Mouse (Mus musculus) spleen, postnatal 36 days (tissue): ENCODE measurements around the gene Cdk8.

Experiments
- DNase-seq, 2 experiments: peaks; one replicate each; pipeline ENCODE4 v3.0.0; 2022; ENCODE audit warnings: low spot score in 2 of 2, mixed read lengths in 1 of 2

Cdk8 gene

GRCm38 (mm10) chr5:146328941-146329340, 97.9 kb downstream of the Cdk8 start:
- DNase-seq = no peak

- no peak for DNase-seq
These were observed 98.5 kb downstream of the Cdk8 start for GRCm38 (mm10) chr5:146329541-146329940.

GRCm38 (mm10) chr5:146330031-146330764, 99.2 kb downstream of the Cdk8 start:
- DNase-seq = peak in 1 of 2 experiments; percentile 25

GRCm38 (mm10) chr5:146330765-146331115, 99.7 kb downstream of the Cdk8 start:
- DNase-seq = no peak

GRCm38 (mm10) chr5:146331131-146331530, 100.1 kb downstream of the Cdk8 start:
- DNase-seq = no peak

- no peak for DNase-seq
These were observed 101.5 kb downstream of the Cdk8 start for GRCm38 (mm10) chr5:146332541-146332940.

- no peak for DNase-seq
These were observed 103.4 kb downstream of the Cdk8 start for GRCm38 (mm10) chr5:146334410-146334809.

GRCm38 (mm10) chr5:146338064-146338463, 107.0 kb downstream of the Cdk8 start:
- no peak for DNase-seq

GRCm38 (mm10) chr5:146340037-146340436, 109.0 kb downstream of the Cdk8 start:
- no peak for DNase-seq

- no peak for DNase-seq
These were observed 114.1 kb downstream of the Cdk8 start for GRCm38 (mm10) chr5:146344911-146345686.

- DNase-seq = no peak
These were observed 116.1 kb downstream of the Cdk8 start for GRCm38 (mm10) chr5:146347081-146347480.

GRCm38 (mm10) chr5:146349183-146349582, 118.2 kb downstream of the Cdk8 start:
- no peak for DNase-seq

- no peak for DNase-seq
These were observed 119.8 kb downstream of the Cdk8 start for GRCm38 (mm10) chr5:146350784-146351183.

- DNase-seq = no peak
These were observed 121.0 kb downstream of the Cdk8 start for GRCm38 (mm10) chr5:146352006-146352405.
